In genomic region chr9:83117486-83117885, GRCm38 (mm10) we compare ENCODE assay signal across 24 mouse cellular contexts. TPM values are rescaled to one million over a fixed set of nuclear protein-coding genes. Genes with fewer than 3 reads are reported as not detected.
DNase-seq lines count a peak whose midpoint lies in the region; ATAC-seq and TF ChIP-seq lines count a peak whose summit lies in the region.
"Had no signal": no experiment of that assay in that cellular context is flagged by ENCODE, and none has a peak within 500 bp of the region (broad histone marks: within the 10 kb centered on the region; RNA-seq: fewer than 3 reads in every experiment).

No protein-coding gene starts in this region.

- WGBS in kidney, embryonic 16.5 days = 70% methylated on average over 7 of the region's 7 CpGs
- 41% methylated on average over 7 of the region's 7 CpGs for WGBS in liver, adult 2 months
- 72% methylated on average over 7 of the region's 7 CpGs for WGBS in liver, postnatal 0 days (ENCODE audit: insufficient replicate concordance)
- 86% methylated on average over 7 of the region's 7 CpGs for WGBS in midbrain, postnatal 0 days

- H3K36me3 ChIP-seq in kidney, embryonic 16.5 days (ENCODE audit: insufficient read depth, low read length) = no peaks in the 10 kb centered on the region
- no peaks in the 10 kb centered on the region for H3K36me3 ChIP-seq in liver, adult 2 months (ENCODE audit: control insufficient read depth, insufficient read depth, low read length)
- no peaks in the 10 kb centered on the region for H3K36me3 ChIP-seq in liver, postnatal 0 days (replicated peaks; ENCODE audit: insufficient read depth, low read length)
- no peaks in the 10 kb centered on the region for H3K36me3 ChIP-seq in midbrain, postnatal 0 days (ENCODE audit: insufficient read depth, low read length)
- H3K36me3 ChIP-seq: G1E had no signal

- DNase-seq in kidney, postnatal 14 days = no peak
- DNase-seq in liver, adult 2 months (ENCODE audit: extremely low read depth, low read depth, low spot score) = peak; percentile 87
- no peak for DNase-seq in liver, postnatal 0 days
- DNase-seq in adipocyte (ENCODE audit: low spot score) = peak; percentile 60
- no peak for DNase-seq in midbrain, postnatal 0 days (ENCODE audit: low spot score)
- DNase-seq in ovary, postnatal 10 days (ENCODE audit: low spot score) = no peak
- DNase-seq: adrenal gland, adult 2 months; adrenal gland, adult 8-10 months; adrenal gland, postnatal 10 days; adrenal gland, postnatal 14 days; adrenal gland, postnatal 25 days; adrenal gland, postnatal 36 days; B cell, adult 2 months; cerebellum, adult 11 months; cerebellum, adult 11-12 months; cerebellum, adult 18-20 months had no signal

- H3K9me3 ChIP-seq in kidney, embryonic 16.5 days (ENCODE audit: low read length) = no peaks in the 10 kb centered on the region
- H3K9me3 ChIP-seq in liver, postnatal 0 days (ENCODE audit: low read length) = no peaks in the 10 kb centered on the region
- no peaks in the 10 kb centered on the region for H3K9me3 ChIP-seq in midbrain, postnatal 0 days (ENCODE audit: low read length)
- H3K9me3 ChIP-seq: G1E had no signal

- no peak for ATAC-seq in kidney, embryonic 16.5 days (ENCODE audit: low FRiP score, low TSS enrichment)
- ATAC-seq in liver, postnatal 0 days = no peak
- ATAC-seq in midbrain, postnatal 0 days (ENCODE audit: low FRiP score) = no peak
- ATAC-seq: activated CD4-positive, CD25-positive, alpha-beta regulatory T cell, adult 4 months; CD4-positive, CD25-positive, alpha-beta regulatory T cell, adult 4 months; Patski had no signal

- no peak overlapping the region for H3K4me3 ChIP-seq in kidney, embryonic 16.5 days (ENCODE audit: low read length)
- H3K4me3 ChIP-seq in liver, adult 2 months (ENCODE audit: insufficient read depth, low read depth, low read length) = no peak overlapping the region
- H3K4me3 ChIP-seq in liver, postnatal 0 days (ENCODE audit: low read depth, low read length) = no peak overlapping the region
- no peak overlapping the region for H3K4me3 ChIP-seq in embryonic fibroblast, embryonic 13.5 days (ENCODE audit: insufficient read depth, low read length)
- H3K4me3 ChIP-seq in midbrain, postnatal 0 days (ENCODE audit: low read depth, low read length) = no peak overlapping the region

- no peaks in the 10 kb centered on the region for H3K27me3 ChIP-seq in kidney, embryonic 16.5 days (ENCODE audit: insufficient read depth, low read length)
- no peaks in the 10 kb centered on the region for H3K27me3 ChIP-seq in liver, adult 2 months (ENCODE audit: control insufficient read depth, insufficient read depth, low read length)
- no peaks in the 10 kb centered on the region for H3K27me3 ChIP-seq in liver, postnatal 0 days (ENCODE audit: insufficient read depth, low read length)
- H3K27me3 ChIP-seq in midbrain, postnatal 0 days (ENCODE audit: insufficient read depth, low read length) = no peaks in the 10 kb centered on the region
- H3K27me3 ChIP-seq: CH12.LX, Patski had no signal

- no peak for TF ChIP-seq POLR2A in liver, adult 2 months (IDR thresholded peaks at IDR 0.05; ENCODE audit: extremely low read depth, insufficient read depth, low read length)
- no peak for TF ChIP-seq POLR2A in embryonic fibroblast, embryonic 13.5 days (IDR thresholded peaks at IDR 0.05; ENCODE audit: low read depth, low read length)

- no peaks in the 10 kb centered on the region for H3K4me1 ChIP-seq in kidney, embryonic 16.5 days (ENCODE audit: insufficient read depth, low read length)
- no peaks in the 10 kb centered on the region; the same call in 1 of the 2 replicates for H3K4me1 ChIP-seq in liver, adult 2 months (ENCODE audit: control insufficient read depth, insufficient read depth, low read length)
- H3K4me1 ChIP-seq in liver, postnatal 0 days (ENCODE audit: insufficient read depth) = no peaks in the 10 kb centered on the region
- H3K4me1 ChIP-seq in embryonic fibroblast, embryonic 13.5 days (ENCODE audit: control insufficient read depth, insufficient read depth, low read length) = peaks cover under 1% of the 10 kb centered on the region
- no peaks in the 10 kb centered on the region for H3K4me1 ChIP-seq in midbrain, postnatal 0 days (ENCODE audit: insufficient read depth, low read length)

- TF ChIP-seq EP300 in liver, postnatal 0 days (IDR thresholded peaks at IDR 0.05; ENCODE audit: low read depth) = no peak

- no peak overlapping the region for H3K4me2 ChIP-seq in kidney, embryonic 16.5 days (replicated peaks; ENCODE audit: low read depth, low read length)
- no peak overlapping the region for H3K4me2 ChIP-seq in liver, postnatal 0 days (ENCODE audit: low read depth, low read length)
- H3K4me2 ChIP-seq in midbrain, postnatal 0 days (ENCODE audit: low read depth, low read length, poor library complexity, severe bottlenecking) = no peak overlapping the region

- no peak overlapping the region for H3K9ac ChIP-seq in kidney, embryonic 16.5 days (replicated peaks; ENCODE audit: low read length)
- no peak overlapping the region for H3K9ac ChIP-seq in liver, adult 2 months (ENCODE audit: low read depth, low read length)
- H3K9ac ChIP-seq in liver, postnatal 0 days (replicated peaks) = no peak overlapping the region
- no peak overlapping the region for H3K9ac ChIP-seq in midbrain, postnatal 0 days (replicated peaks; ENCODE audit: low read length, poor library complexity, severe bottlenecking)

- no peaks in the 10 kb centered on the region for H3K79me2 ChIP-seq in liver, adult 2 months (ENCODE audit: control insufficient read depth, insufficient read depth, low read length)

- 0 out of 2 replicates have a peak overlapping the region, but pooled peaks have one; percentile 1 for H3K27ac ChIP-seq in kidney, embryonic 16.5 days (ENCODE audit: low read length)
- no peak overlapping the region for H3K27ac ChIP-seq in liver, adult 2 months (replicated peaks; ENCODE audit: insufficient read depth, low read depth, low read length)
- H3K27ac ChIP-seq in liver, postnatal 0 days (ENCODE audit: low read depth) = no peak overlapping the region
- peak overlapping the region; percentile 55 for H3K27ac ChIP-seq in embryonic fibroblast, embryonic 13.5 days (ENCODE audit: insufficient read depth, low read length)
- H3K27ac ChIP-seq in midbrain, postnatal 0 days (ENCODE audit: low read depth, low read length) = no peak overlapping the region

- no peak for TF ChIP-seq CTCF in liver, adult 2 months (IDR thresholded peaks at IDR 0.05; ENCODE audit: low read depth, low read length)
- TF ChIP-seq CTCF in liver, postnatal 0 days (IDR thresholded peaks at IDR 0.05; ENCODE audit: low read depth) = no peak
- TF ChIP-seq CTCF in embryonic fibroblast, embryonic 13.5 days (IDR thresholded peaks at IDR 0.05; ENCODE audit: borderline replicate concordance, insufficient read depth, low read length) = no peak
- TF ChIP-seq CTCF in midbrain, postnatal 0 days (IDR thresholded peaks at IDR 0.05) = no peak

RNA-seq across cellular contexts. Expression of gene Hmgn3, which starts 29.0 kb away (rescaled TPM):
- polyA plus RNA-seq in kidney, embryonic 16.5 days (2015; fragmentation: Nextera tagmentation; extraction: Ambion mirVana) = 111 and 113 TPM in 2 replicates
- total RNA-seq in liver, adult 2 months (2014; rRNA removed) = 1.0 and 1.5 TPM in 2 replicates
- polyA plus RNA-seq in liver, adult 2 months (2012; rRNA removed) = 0.48 and 0.90 TPM in 2 replicates
- polyA plus RNA-seq in liver, postnatal 0 days (2015; fragmentation: Nextera tagmentation; extraction: Ambion mirVana) = 3.8 and 4.8 TPM in 2 replicates
- 67.2 and 95.4 TPM in 2 replicates for polyA plus RNA-seq in embryonic fibroblast, embryonic 13.5 days (2011; ENCODE audit: insufficient read length, low read depth, missing spikeins)
- total RNA-seq in midbrain, postnatal 0 days (2014; rRNA removed) = 57.7 and 113 TPM in 2 replicates
- 217 and 229 TPM in 2 replicates for polyA plus RNA-seq in midbrain, postnatal 0 days (2015; fragmentation: Nextera tagmentation; extraction: Ambion mirVana)
- total RNA-seq: MEL had no signal
- polyA plus RNA-seq: G1E had no signal

Comparison
In these comparisons a context has a peak if more than half of its experiments do, and no peak if none do; other contexts are left out.
1. DNase-seq: peak in liver, adult 2 months (single experiment) and adipocyte (single experiment); none in kidney, postnatal 14 days (single experiment), liver, postnatal 0 days (single experiment), midbrain, postnatal 0 days (single experiment) and ovary, postnatal 10 days (single experiment).
2. H3K27ac ChIP-seq: peak in kidney, embryonic 16.5 days (single experiment) and embryonic fibroblast, embryonic 13.5 days (single experiment); none in liver, adult 2 months (single experiment), liver, postnatal 0 days (single experiment) and midbrain, postnatal 0 days (single experiment).
3. RNA of gene Hmgn3, which starts 29.0 kb away (polyA plus RNA-seq): 217 to 229 TPM in midbrain, postnatal 0 days, 111 to 113 TPM in kidney, embryonic 16.5 days and 67.2 to 95.4 TPM in embryonic fibroblast, embryonic 13.5 days; 3.8 to 4.8 TPM in liver, postnatal 0 days and 0.48 to 0.90 TPM in liver, adult 2 months; every median in the first group is over 10 times any median in the second.